Mouse (Mus musculus) liver, adult 2 months (tissue): Measurements from ENCODE around the gene Mogat2.

Experiments
- CTCF ChIP-seq: fragments of 200-500 bp; IDR thresholded peaks from 2 replicates; pipeline ENCODE4 v1.5.1; 2011; ENCODE audit warnings: low read depth, low read length, control low read depth
- POLR2A ChIP-seq: fragments of 200-500 bp; IDR thresholded peaks from 2 replicates; pipeline ENCODE4 v1.6.1; 2011; ENCODE audit warnings: low read length, control low read depth; ENCODE audit not compliant: insufficient read depth; ENCODE audit errors: extremely low read depth

DNA sequence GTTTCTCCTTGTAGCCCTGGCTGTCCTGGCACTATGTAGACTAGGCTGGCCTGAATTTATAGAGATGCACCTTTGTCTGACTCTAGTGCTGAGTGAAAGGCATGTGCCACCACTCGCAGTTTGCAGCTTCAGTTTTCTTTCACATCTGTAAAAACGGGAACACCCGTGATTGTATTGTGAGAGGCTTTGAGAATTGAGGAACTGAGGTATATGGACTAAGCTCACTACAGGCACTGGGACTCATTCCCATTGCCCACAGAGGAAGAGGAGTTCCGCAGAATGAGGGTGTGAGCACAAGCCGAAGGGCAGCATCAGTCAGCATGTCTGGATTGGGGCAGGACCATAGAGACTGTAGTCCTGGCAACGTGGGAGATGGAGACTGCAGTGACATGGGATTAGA is 54.7 kb downstream of the Mogat2 start:
- TF ChIP-seq POLR2A: no peak
- TF ChIP-seq CTCF: no peak
